Mouse (Mus musculus) spleen, adult 2 months (tissue): ENCODE data around the gene Csf2rb. TPM values are rescaled to one million over a fixed set of nuclear protein-coding genes. Genes with fewer than 3 reads are reported as not detected.
"Not testable (repeated sequence)": the region's sequence is repeated elsewhere in the genome, so short reads cannot be mapped to it uniquely, and the experiment has no call there.

Source experiments
- DNase-seq, 2 experiments: peaks; one replicate each; pipeline versions ENCODE4 v3.0.0 to v3.0.0-alpha.2; 2012 to 2021; ENCODE audit warnings: low spot score in 2 of 2, low read depth in 1 of 2
- H3K27ac ChIP-seq: fragments of 200-500 bp; 2 replicates; pipeline ENCODE4 v1.5.1; 2012; ENCODE audit warnings: low read length, inconsistent platforms; ENCODE audit not compliant: insufficient read depth
- H3K27me3 ChIP-seq: fragments of 200-500 bp; 2 replicates; pipeline ENCODE4 v1.6.1; 2012; ENCODE audit warnings: mild to moderate bottlenecking, moderate library complexity, low read length, inconsistent platforms; ENCODE audit not compliant: control insufficient read depth, insufficient read depth
- H3K36me3 ChIP-seq: fragments of 200-500 bp; 2 replicates; pipeline ENCODE4 v1.6.1; 2012; ENCODE audit warnings: mild to moderate bottlenecking, low read length, inconsistent platforms; ENCODE audit not compliant: control insufficient read depth, insufficient read depth
- H3K4me1 ChIP-seq: fragments of 200-500 bp; 2 replicates; pipeline ENCODE4 v1.6.1; 2011; ENCODE audit warnings: inconsistent platforms; ENCODE audit not compliant: control insufficient read depth, insufficient read depth, insufficient read length
- H3K4me3 ChIP-seq: fragments of 200-500 bp; 2 replicates; pipeline ENCODE4 v1.5.1; 2011; ENCODE audit warnings: mild to moderate bottlenecking, inconsistent platforms; ENCODE audit not compliant: insufficient read depth, insufficient read length; ENCODE audit errors: extremely low read depth
- CTCF ChIP-seq: fragments of 200-500 bp; IDR thresholded peaks from 2 replicates; pipeline ENCODE4 v1.5.1; 2011; ENCODE audit warnings: mild to moderate bottlenecking, inconsistent platforms; ENCODE audit not compliant: insufficient read depth, insufficient read length, insufficient replicate concordance; ENCODE audit errors: extremely low read depth
- POLR2A ChIP-seq: fragments of 200-500 bp; IDR thresholded peaks from 2 replicates; pipeline ENCODE4 v1.6.1; 2011; ENCODE audit warnings: low read depth, low read length, inconsistent platforms
- WGBS: fragments of 180-500 bp; shearing (Covaris S2); methylation state at CpG from one replicate; pipeline ENCODE4 v1.1.7; 2018; 5-methylcytosine and 5-hydroxymethylcytosine counted together
- polyA plus RNA-seq: library from polyadenylated mRNA; depleted of rRNA; stranded (reverse); fragments of >200 nt; gene quantifications from 2 replicates; pipeline ENCODE4 v1.2.3, GENCODE M21; 2012; rRNA removed

Gene Csf2rb
- polyA plus RNA-seq = 39.5 and 44.9 TPM in 2 replicates

- no peaks in the 10 kb centered on the region for H3K27me3 ChIP-seq
- DNase-seq = peak in 1 of 2 experiments; percentile 19
- H3K4me1 ChIP-seq = peaks cover 15% of the 10 kb centered on the region; the same call in 1 of the 2 replicates
- TF ChIP-seq CTCF = no peak
- TF ChIP-seq POLR2A = no peak
- H3K4me3 ChIP-seq = peak within 1 kb of the TSS; percentile 53
- H3K36me3 ChIP-seq = no peaks in the 10 kb centered on the region
- H3K27ac ChIP-seq = peak within 1 kb of the TSS; percentile 56
- WGBS = 14% methylated on average over 11 of the region's 11 CpGs
These were observed at the start of gene Csf2rb for GRCm38 (mm10) chr15:78325671-78326339. Gene Csf2rb (plus strand): TSS chr15:78325752.

GRCm38 (mm10) chr15:78278308-78278707, 47.2 kb upstream of the Csf2rb start:
- 40% methylated on average over 2 of the region's 2 CpGs for WGBS
- TF ChIP-seq CTCF (no peak), POLR2A (no peak)
- H3K27ac ChIP-seq = no peak overlapping the region
- no peaks in the 10 kb centered on the region for H3K27me3 ChIP-seq
- H3K36me3 ChIP-seq = no peaks in the 10 kb centered on the region
- no peak for DNase-seq
- H3K4me3 ChIP-seq = no peak overlapping the region
- no peaks in the 10 kb centered on the region for H3K4me1 ChIP-seq

- Histone ChIP-seq H3K27ac (no peak overlapping the region), H3K4me3 (no peak overlapping the region), H3K27me3 (no peaks in the 10 kb centered on the region), H3K4me1 (no peaks in the 10 kb centered on the region), H3K36me3 (no peaks in the 10 kb centered on the region)
- WGBS = 91% methylated on average over 5 of the region's 5 CpGs
- TF ChIP-seq CTCF (no peak), POLR2A (no peak)
- no peak for DNase-seq
These were observed 37.6 kb upstream of the Csf2rb start for GRCm38 (mm10) chr15:78287941-78288340.

- not testable (repeated sequence) for DNase-seq, H3K36me3 ChIP-seq, H3K4me3 ChIP-seq, H3K27me3 ChIP-seq, H3K27ac ChIP-seq, H3K4me1 ChIP-seq
- 85% methylated on average over 5 of the region's 5 CpGs for WGBS
These were observed 35.8 kb upstream of the Csf2rb start for GRCm38 (mm10) chr15:78289775-78290174.

GRCm38 (mm10) chr15:78293228-78293627, 32.3 kb upstream of the Csf2rb start:
- H3K4me3 ChIP-seq, H3K27ac ChIP-seq, DNase-seq, H3K36me3 ChIP-seq, H3K27me3 ChIP-seq, H3K4me1 ChIP-seq: not testable (repeated sequence)
- 3% methylated on average over 2 of the region's 2 CpGs for WGBS

- Histone ChIP-seq H3K4me3 (no peak overlapping the region), H3K4me1 (peaks cover 2% of the 10 kb centered on the region; the same call in 1 of the 2 replicates), H3K27me3 (no peaks in the 10 kb centered on the region), H3K27ac (no peak overlapping the region), H3K36me3 (no peaks in the 10 kb centered on the region)
- WGBS = 81% methylated on average over 4 of the region's 4 CpGs
- TF ChIP-seq CTCF = no peak
- no peak for TF ChIP-seq POLR2A
- DNase-seq = no peak
These were observed 31.8 kb upstream of the Csf2rb start for GRCm38 (mm10) chr15:78293716-78294115.

- TF ChIP-seq POLR2A (no peak), CTCF (no peak)
- 91% methylated on average over 1 of the region's 1 CpGs for WGBS
- Histone ChIP-seq H3K4me3 (no peak overlapping the region), H3K36me3 (no peaks in the 10 kb centered on the region), H3K27me3 (no peaks in the 10 kb centered on the region), H3K27ac (no peak overlapping the region), H3K4me1 (peaks cover 2% of the 10 kb centered on the region; the same call in 1 of the 2 replicates)
- DNase-seq = no peak
These were observed 27.0 kb upstream of the Csf2rb start for GRCm38 (mm10) chr15:78298558-78298957.
